Mouse (Mus musculus) lung, postnatal 0 days (tissue): ENCODE measurements around the gene Cd5l.

ENCODE experiments used
- CTCF ChIP-seq: IDR thresholded peaks from 2 replicates; pipeline ENCODE4 v1.5.1; 2016; ENCODE audit warnings: antibody characterized with exemption, mild to moderate bottlenecking
- EP300 ChIP-seq: IDR thresholded peaks from 2 replicates; pipeline ENCODE4 v1.6.1; 2016; ENCODE audit warnings: antibody characterized with exemption, mild to moderate bottlenecking, control low read depth

GRCm38 (mm10) chr3:87399906-87400305, 42.2 kb downstream of the Cd5l start:
- TF ChIP-seq CTCF = no peak
- no peak for TF ChIP-seq EP300
